In genomic region chr6:60961838-60962237, GRCm38 (mm10) we compare ENCODE assay signal across 18 mouse cellular contexts. TPM values are rescaled to one million over a fixed set of nuclear protein-coding genes. Genes with fewer than 3 reads are reported as not detected.
"Had no signal": no experiment of that assay in that cellular context is flagged by ENCODE, and none has a peak within 500 bp of the region (broad histone marks: within the 10 kb centered on the region; RNA-seq: fewer than 3 reads in every experiment).

No protein-coding gene starts in this region.

- H3K4me1 ChIP-seq: limb, embryonic 15.5 days; liver, embryonic 12.5 days; midbrain, embryonic 10.5 days had no signal

- H3K4me2 ChIP-seq: limb, embryonic 15.5 days; liver, embryonic 12.5 days; lung, embryonic 14.5 days had no signal

- H3K9ac ChIP-seq: limb, embryonic 15.5 days; liver, embryonic 12.5 days; lung, embryonic 14.5 days had no signal

- H3K27me3 ChIP-seq: limb, embryonic 15.5 days; liver, embryonic 12.5 days had no signal

- DNase-seq: kidney, adult 11 months; kidney, adult 9 months; kidney, postnatal 36 days; layer of hippocampus, adult 9-11 months; layer of hippocampus, postnatal 36 days; lung, embryonic 14.5 days; lung, postnatal 10 days; lung, postnatal 4 days; right cerebral cortex, adult 18-20 months; right cerebral cortex, postnatal 25 days; thymus, postnatal 36 days had no signal

- ATAC-seq: liver, embryonic 12.5 days had no signal

- H3K4me3 ChIP-seq: limb, embryonic 15.5 days; liver, embryonic 12.5 days; midbrain, embryonic 10.5 days had no signal

- H3K36me3 ChIP-seq: limb, embryonic 15.5 days; liver, embryonic 12.5 days; midbrain, embryonic 10.5 days had no signal

- H3K9me3 ChIP-seq: limb, embryonic 15.5 days; liver, embryonic 12.5 days; midbrain, embryonic 10.5 days had no signal

- H3K27ac ChIP-seq: kidney, postnatal 0 days; limb, embryonic 15.5 days; liver, embryonic 12.5 days; midbrain, embryonic 10.5 days had no signal

RNA-seq across cellular contexts. Expression of gene Mmrn1, which starts 37.1 kb away (rescaled TPM):
- total RNA-seq: layer of hippocampus, adult 18-20 months; layer of hippocampus, postnatal 36 days; left cerebral cortex, adult 8-10 months; megakaryocyte, adult 5-6 weeks had no signal
